Mouse (Mus musculus) liver, embryonic 11.5 days (tissue): ENCODE data around the gene Upk2. TPM values are rescaled to one million over a fixed set of nuclear protein-coding genes. Genes with fewer than 3 reads are reported as not detected.
A peak's percentile ranks its signal among the peaks of the same experiment; 100 is the strongest.
"Not testable (repeated sequence)": the region's sequence is repeated elsewhere in the genome, so short reads cannot be mapped to it uniquely, and the experiment has no call there.

ENCODE experiments used
- ATAC-seq: fragments of 200-750 bp; cut with Nextera tagmentation; replicated peaks from 2 replicates; pipeline ENCODE4 v1.8.0; 2017; ENCODE audit warnings: moderate number of reproducible peaks, mild to moderate bottlenecking, moderate TSS enrichment, moderate library complexity; ENCODE audit not compliant: low FRiP score
- DNase-seq: peaks from one replicate; pipeline ENCODE4 v3.0.0-alpha.2; 2017; ENCODE audit warnings: low spot score
- H3K27ac ChIP-seq: fragments of 300-500 bp; sonication (generic); 2 replicates; pipeline ENCODE4 v1.5.1; 2014; ENCODE audit warnings: mild to moderate bottlenecking, low read depth, low read length, control low read depth
- H3K27me3 ChIP-seq: fragments of 300-500 bp; sonication (generic); replicated peaks from 2 replicates; pipeline ENCODE4 v1.6.1; 2014; ENCODE audit warnings: low read length, mixed read lengths; ENCODE audit not compliant: control insufficient read depth, insufficient read depth
- H3K36me3 ChIP-seq: fragments of 300-500 bp; sonication (generic); 2 replicates; pipeline ENCODE4 v1.6.1; 2014; ENCODE audit warnings: mild to moderate bottlenecking, low read length, moderate library complexity, mixed read lengths; ENCODE audit not compliant: control insufficient read depth, insufficient read depth
- H3K4me1 ChIP-seq: fragments of 300-500 bp; sonication (generic); replicated peaks from 2 replicates; pipeline ENCODE4 v1.6.1; 2014; ENCODE audit warnings: low read length, mixed read lengths; ENCODE audit not compliant: control insufficient read depth, insufficient read depth
- H3K4me2 ChIP-seq: fragments of 300-500 bp; sonication (generic); 2 replicates; pipeline ENCODE4 v1.6.1; 2014; ENCODE audit warnings: mild to moderate bottlenecking, control low read depth, moderate library complexity
- H3K4me3 ChIP-seq: fragments of 300-500 bp; sonication (generic); 2 replicates; pipeline ENCODE4 v1.5.1; 2014; ENCODE audit warnings: low read depth, low read length, control low read depth
- H3K9ac ChIP-seq: fragments of 300-500 bp; sonication (generic); 2 replicates; pipeline ENCODE4 v1.6.1; 2014; ENCODE audit warnings: low read depth, low read length, control low read depth
- H3K9me3 ChIP-seq: fragments of 300-500 bp; sonication (generic); 2 replicates; pipeline ENCODE4 v1.6.1; 2016; ENCODE audit warnings: low read length, inconsistent platforms, mixed read lengths; ENCODE audit not compliant: control insufficient read depth
- WGBS: fragments of 180-500 bp; shearing (Covaris S2); extraction: QIAGEN DNeasy Blood & Tissue Kit; methylation state at CpG from one replicate; pipeline ENCODE4 v1.1.7; 2014; 5-methylcytosine and 5-hydroxymethylcytosine counted together
- polyA plus RNA-seq: library from polyadenylated mRNA; unstranded; fragments of >200 nt; fragmentation: Nextera tagmentation; extraction: Ambion mirVana; gene quantifications from 2 replicates; pipeline ENCODE4 v1.2.1, GENCODE M21; 2014

Upk2 gene
- polyA plus RNA-seq, 1 experiment from 2014 or later: not detected

DNA sequence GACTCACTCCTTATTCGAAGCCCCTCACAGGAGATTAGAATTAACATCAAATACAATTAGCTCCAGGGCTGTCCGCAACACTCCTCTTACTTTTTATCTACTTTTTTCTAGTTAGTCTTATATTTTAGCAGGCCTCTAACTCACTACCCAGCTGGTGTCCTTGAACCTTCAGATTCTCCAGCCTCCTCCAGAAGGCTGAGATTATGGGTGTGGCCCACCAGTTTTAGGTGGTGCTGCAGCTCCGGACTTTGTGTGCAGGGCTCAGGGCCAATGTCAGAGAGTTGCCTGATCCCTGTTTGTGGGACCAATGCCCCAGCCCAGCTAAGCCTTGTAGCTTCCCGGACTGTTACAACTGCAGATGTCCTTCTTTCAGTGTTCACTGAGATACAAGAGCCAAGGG lies 31.2 kb downstream of the Upk2 start:
- no peaks in the 10 kb centered on the region for H3K9me3 ChIP-seq
- no peak overlapping the region for H3K4me2 ChIP-seq
- H3K9ac ChIP-seq: no peak overlapping the region
- no peak for ATAC-seq
- no peak overlapping the region for H3K27ac ChIP-seq
- 76% methylated on average over 4 of the region's 4 CpGs for WGBS
- H3K36me3 ChIP-seq: no peaks in the 10 kb centered on the region
- H3K4me3 ChIP-seq: no peak overlapping the region
- H3K27me3 ChIP-seq: no peaks in the 10 kb centered on the region
- no peak for DNase-seq
- no peaks in the 10 kb centered on the region for H3K4me1 ChIP-seq

DNA sequence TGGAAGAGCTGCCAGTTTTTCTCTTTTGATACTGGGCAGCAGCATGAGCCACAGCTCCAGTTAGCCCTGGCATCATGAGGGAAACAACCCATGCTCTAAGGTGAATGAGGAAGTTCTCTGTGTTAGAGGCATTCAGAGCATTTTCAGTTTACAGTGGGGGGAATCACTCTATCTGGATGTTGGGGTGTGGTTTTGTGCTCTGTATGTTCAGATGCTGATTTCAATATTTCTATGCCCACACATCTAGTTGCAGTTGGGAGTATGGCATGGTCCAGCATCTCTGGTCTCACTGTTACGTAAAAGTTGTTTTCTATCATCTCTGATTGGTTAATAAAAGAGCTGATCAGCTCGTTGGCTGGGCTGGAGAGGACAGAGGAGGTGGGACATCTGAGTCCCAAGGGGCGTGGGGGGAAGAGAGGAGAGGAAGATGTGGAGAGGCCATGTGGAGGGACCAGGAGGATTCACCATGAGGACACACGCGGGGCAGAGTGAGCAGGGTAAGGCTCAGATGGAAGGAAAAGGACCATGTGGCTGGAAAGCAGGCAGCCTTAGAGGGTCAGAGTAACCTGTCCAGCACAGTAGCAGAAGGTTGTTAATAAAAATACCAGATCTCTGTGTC lies 34.4 kb downstream of the Upk2 start:
- no peak overlapping the region for H3K4me3 ChIP-seq
- DNase-seq (no peak), ATAC-seq (no peak)
- H3K9me3 ChIP-seq: no peaks in the 10 kb centered on the region
- no peaks in the 10 kb centered on the region for H3K27me3 ChIP-seq
- H3K27ac ChIP-seq: no peak overlapping the region
- 69% methylated on average over 5 of the region's 5 CpGs for WGBS
- H3K4me1 ChIP-seq: peaks cover 2% of the 10 kb centered on the region; the same call in 1 of the 2 replicates
- H3K9ac ChIP-seq: no peak overlapping the region
- H3K4me2 ChIP-seq: no peak overlapping the region
- peaks cover 2% of the 10 kb centered on the region; the same call in 1 of the 2 replicates for H3K36me3 ChIP-seq

DNA sequence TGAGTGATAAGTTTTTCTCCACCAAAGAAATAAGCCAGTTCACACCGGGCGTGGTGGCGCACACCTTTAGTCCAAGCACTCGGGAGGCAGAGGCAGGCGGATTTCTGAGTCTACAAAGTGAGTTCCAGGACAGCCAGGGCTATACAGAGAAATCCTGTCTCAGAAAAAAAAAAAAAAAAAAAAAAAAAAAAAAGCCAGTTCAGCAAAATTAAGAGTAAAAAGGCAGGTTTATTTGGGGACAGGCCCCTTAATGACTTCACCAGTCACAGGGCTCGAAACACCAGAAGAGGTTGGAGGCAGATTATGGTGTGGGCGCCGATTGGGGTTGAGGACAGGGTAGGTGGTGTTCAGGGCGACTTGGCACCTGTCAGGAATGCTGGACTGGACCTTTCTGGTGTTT lies 35.0 kb downstream of the Upk2 start:
- 92% methylated on average over 9 of the region's 9 CpGs for WGBS
- not testable (repeated sequence) for H3K27me3 ChIP-seq, H3K9ac ChIP-seq, H3K27ac ChIP-seq, H3K4me1 ChIP-seq, ATAC-seq, H3K36me3 ChIP-seq, H3K9me3 ChIP-seq, DNase-seq, H3K4me2 ChIP-seq, H3K4me3 ChIP-seq

DNA sequence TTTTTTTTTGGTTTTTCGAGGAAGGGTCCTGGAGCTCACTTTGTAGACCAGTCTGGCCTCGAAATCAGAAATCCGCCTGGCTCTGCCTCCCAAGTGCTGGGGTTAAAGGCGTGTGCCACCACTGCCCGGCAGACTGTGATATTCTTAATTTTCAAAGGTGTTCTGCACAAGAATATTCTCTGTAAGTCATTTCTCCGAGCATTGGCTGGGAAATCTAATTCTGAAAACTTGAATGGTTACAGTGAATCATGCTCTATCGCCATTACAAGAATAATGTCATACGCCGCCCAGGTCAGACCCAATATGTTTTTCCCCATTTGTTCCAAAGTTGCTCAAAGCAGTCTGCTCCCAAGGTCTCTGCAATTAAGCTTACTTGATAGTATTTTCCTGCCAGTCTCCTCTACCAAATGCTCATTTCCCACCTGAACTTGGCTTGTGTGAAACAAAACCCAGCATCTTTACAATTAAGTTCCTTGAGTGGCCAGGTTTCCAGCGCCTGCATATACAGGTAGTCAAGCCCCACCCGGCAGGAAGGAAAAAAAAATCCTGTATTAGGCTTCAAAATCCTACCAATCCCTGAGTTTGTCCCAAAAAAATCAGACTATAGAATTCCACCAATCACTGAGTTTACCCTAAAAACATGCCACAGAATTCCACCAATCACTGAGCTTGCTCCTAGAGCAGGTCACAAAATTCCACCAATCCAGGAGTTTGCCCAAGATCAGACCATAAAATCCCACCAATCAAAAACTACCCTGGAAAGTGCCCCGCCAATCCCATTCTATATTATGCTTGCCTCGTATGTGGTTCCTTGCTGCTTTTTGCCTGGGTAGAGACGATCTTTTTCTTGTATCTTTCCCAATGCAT lies 36.0 kb downstream of the Upk2 start, which contains the start of gene Ccdc84:
TSS of gene Ccdc84 (minus strand) at position 51 of the 867 bp plus-strand sequence.
- Histone ChIP-seq H3K4me2 (peak within 1 kb of the TSS; percentile 87), H3K4me1 (peaks cover 2% of the 10 kb centered on the region; the same call in 1 of the 2 replicates), H3K27me3 (no peaks in the 10 kb centered on the region), H3K9ac (peak within 1 kb of the TSS; percentile 95), H3K36me3 (peaks cover 6% of the 10 kb centered on the region), H3K9me3 (no peaks in the 10 kb centered on the region), H3K4me3 (peak within 1 kb of the TSS; percentile 96), H3K27ac (peak within 1 kb of the TSS; percentile 68)
- DNase-seq (no peak), ATAC-seq (no peak)
- WGBS: 79% methylated on average over 14 of the region's 14 CpGs

DNA sequence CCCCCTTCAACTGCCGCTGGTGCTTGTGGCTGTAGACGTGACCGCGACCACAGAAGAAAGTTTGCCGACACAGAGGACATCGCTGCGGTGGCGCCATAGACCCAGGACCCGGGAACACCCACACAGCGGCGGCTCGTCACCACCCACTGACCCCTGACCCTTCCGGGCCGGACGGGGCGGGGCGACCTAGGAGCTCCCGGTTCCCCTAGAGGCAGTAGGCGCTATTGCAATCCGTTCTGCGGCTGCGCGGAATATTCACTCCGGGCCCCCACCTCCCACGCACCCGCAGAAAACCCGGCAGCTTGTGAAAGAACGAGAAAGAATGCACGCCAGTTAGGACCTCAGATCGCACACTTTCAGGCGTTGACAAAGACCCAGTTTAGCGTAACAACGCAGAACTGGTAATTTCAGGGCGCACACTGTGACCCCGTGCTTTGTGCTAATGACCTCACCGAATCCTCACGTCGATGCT lies 36.8 kb downstream of the Upk2 start:
- H3K36me3 ChIP-seq: peaks cover 10% of the 10 kb centered on the region
- peaks cover 2% of the 10 kb centered on the region; the same call in 1 of the 2 replicates for H3K4me1 ChIP-seq
- H3K27ac ChIP-seq: peak overlapping the region; percentile 68
- WGBS: under 1% methylated on average over 38 of the region's 38 CpGs
- peak overlapping the region; percentile 96 for H3K4me3 ChIP-seq
- H3K9ac ChIP-seq: peak overlapping the region; percentile 95
- ATAC-seq (peak; percentile 94), DNase-seq (peak; percentile 93)
- peak overlapping the region; percentile 87 for H3K4me2 ChIP-seq
- H3K27me3 ChIP-seq: no peaks in the 10 kb centered on the region
- H3K9me3 ChIP-seq: no peaks in the 10 kb centered on the region

DNA sequence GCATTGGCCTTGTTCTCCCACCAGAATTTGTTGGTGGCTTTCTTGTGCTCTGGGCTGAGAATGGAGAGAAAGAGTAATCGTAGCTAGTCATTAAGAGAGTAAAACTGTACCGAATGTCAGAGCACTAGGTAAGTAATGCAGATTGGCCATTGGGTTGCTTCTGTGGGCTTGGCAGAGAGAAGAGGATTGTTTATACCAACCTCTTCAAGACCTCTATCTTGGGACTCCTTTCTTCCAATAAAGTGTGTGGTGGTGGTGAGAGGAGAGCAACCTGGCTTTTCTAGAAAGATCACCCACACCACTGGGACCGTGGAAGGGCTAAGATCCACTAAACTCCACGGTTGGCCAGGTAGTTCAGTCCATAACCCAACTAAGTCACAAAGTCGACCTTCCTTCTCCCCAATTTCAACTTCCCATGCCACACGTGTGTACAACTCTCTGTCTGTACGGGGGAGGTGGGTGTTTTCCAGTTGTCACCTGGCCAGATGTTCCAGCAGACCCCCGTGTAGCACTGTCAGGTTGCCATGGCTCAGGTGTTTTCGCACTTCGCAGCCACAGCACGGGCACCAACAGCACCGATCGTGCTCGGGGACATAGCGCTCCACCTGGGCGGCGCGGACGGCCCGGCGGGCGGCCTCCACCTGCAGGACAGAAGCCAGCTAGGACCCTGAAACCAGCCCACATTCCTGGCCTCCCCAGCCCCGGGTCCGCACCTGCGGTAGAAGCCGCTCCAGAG lies 37.5 kb downstream of the Upk2 start:
- H3K27me3 ChIP-seq: no peaks in the 10 kb centered on the region
- H3K4me3 ChIP-seq: peak overlapping the region; percentile 96
- DNase-seq (no peak), ATAC-seq (peak; percentile 69)
- H3K9ac ChIP-seq: peak overlapping the region; percentile 95
- H3K4me2 ChIP-seq: peak overlapping the region; percentile 87
- peak overlapping the region; percentile 63 for H3K27ac ChIP-seq
- no peaks in the 10 kb centered on the region for H3K9me3 ChIP-seq
- H3K4me1 ChIP-seq: peaks cover 2% of the 10 kb centered on the region; the same call in 1 of the 2 replicates
- 6% methylated on average over 26 of the region's 26 CpGs for WGBS
- peaks cover 12% of the 10 kb centered on the region for H3K36me3 ChIP-seq

DNA sequence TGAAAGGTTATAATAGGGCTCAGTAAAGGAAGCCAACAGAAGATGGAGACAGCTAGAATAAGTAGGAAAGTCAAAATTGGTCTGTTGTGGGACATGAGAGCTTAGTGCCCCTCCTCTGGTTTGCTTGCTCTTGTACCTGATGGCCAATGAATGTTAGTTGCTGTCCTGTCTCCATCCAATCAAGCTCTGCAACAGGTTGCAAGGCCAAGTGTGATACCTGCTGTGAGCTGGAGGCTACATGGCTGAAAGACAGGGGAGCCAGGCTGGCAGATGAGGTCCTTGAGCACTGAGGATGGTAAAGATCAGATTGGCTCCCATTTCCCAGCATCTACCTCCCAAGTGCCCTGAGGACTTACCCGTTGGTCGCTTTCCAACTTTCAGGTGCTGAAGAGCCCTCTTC lies 42.0 kb downstream of the Upk2 start:
- no peak overlapping the region for H3K9ac ChIP-seq
- peak overlapping the region; percentile 62 for H3K27ac ChIP-seq

DNA sequence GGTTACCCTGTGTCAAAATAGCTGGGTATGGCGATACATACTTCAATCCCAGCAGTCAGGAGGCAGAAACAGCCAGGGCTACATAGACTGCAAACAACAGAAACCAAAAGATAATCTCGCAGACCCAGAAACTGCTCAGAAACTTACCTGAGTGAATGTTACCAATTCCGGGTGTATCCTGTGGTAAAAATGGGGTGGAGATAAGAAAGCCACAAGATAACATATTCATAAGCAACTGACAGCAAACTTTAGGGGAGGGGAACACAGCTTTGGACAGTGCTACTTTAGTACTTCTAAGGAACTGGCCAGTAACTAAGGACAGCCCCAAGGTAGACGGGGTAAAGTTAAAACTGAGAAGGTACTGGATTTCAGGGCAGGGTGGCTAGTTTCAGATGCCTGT lies 42.5 kb downstream of the Upk2 start:
- Histone ChIP-seq H3K27me3 (no peaks in the 10 kb centered on the region), H3K9ac (no peak overlapping the region), H3K36me3 (peaks cover 34% of the 10 kb centered on the region), H3K27ac (peak overlapping the region; percentile 62), H3K9me3 (no peaks in the 10 kb centered on the region), H3K4me2 (no peak overlapping the region), H3K4me1 (peaks cover 2% of the 10 kb centered on the region), H3K4me3 (no peak overlapping the region)
- 43% methylated on average over 4 of the region's 4 CpGs for WGBS
- ATAC-seq (peak; percentile 17; the same call in 1 of the 2 replicates), DNase-seq (no peak)

More for the DNA sequence above, 42.0 kb downstream of the Upk2 start:
- Histone ChIP-seq H3K27me3 (no peaks in the 10 kb centered on the region), H3K4me2 (no peak overlapping the region), H3K4me1 (peaks cover 2% of the 10 kb centered on the region), H3K4me3 (no peak overlapping the region), H3K9me3 (no peaks in the 10 kb centered on the region), H3K36me3 (peaks cover 34% of the 10 kb centered on the region)
- 0 out of 2 replicates have a peak, but pooled peaks have one; percentile 8 for ATAC-seq
- WGBS: 72% methylated on average over 2 of the region's 2 CpGs
- no peak for DNase-seq
